Mouse (Mus musculus) heart, postnatal 0 days (tissue): ENCODE measurements around the gene Ccdc34. TPM values are rescaled to one million over a fixed set of nuclear protein-coding genes. Genes with fewer than 3 reads are reported as not detected.

Experiments
- ATAC-seq: fragments of 200-750 bp; cut with Nextera tagmentation; 2 replicates; pipeline ENCODE4 v1.8.0; 2017; ENCODE audit warnings: low read depth, moderate number of reproducible peaks, moderate library complexity; ENCODE audit not compliant: insufficient read depth
- DNase-seq: peaks from one replicate; pipeline ENCODE4 v3.0.0-alpha.2; 2016; ENCODE audit warnings: low spot score
- H3K27ac ChIP-seq: fragments of 300-500 bp; sonication (generic); 2 replicates; pipeline ENCODE4 v1.5.1; 2014; ENCODE audit warnings: low read depth, mild to moderate bottlenecking
- H3K27me3 ChIP-seq: fragments of 300-500 bp; sonication (generic); 2 replicates; pipeline ENCODE4 v1.6.1; 2014; ENCODE audit warnings: low read length, mixed read lengths; ENCODE audit not compliant: control insufficient read depth, insufficient read depth
- H3K36me3 ChIP-seq: fragments of 300-500 bp; sonication (generic); replicated peaks from 2 replicates; pipeline ENCODE4 v1.6.1; 2014; ENCODE audit warnings: low read length, mixed read lengths; ENCODE audit not compliant: control insufficient read depth, insufficient read depth
- H3K4me1 ChIP-seq: fragments of 300-500 bp; sonication (generic); 2 replicates; pipeline ENCODE4 v1.6.1; 2014; ENCODE audit warnings: antibody characterized with exemption; ENCODE audit not compliant: control insufficient read depth, insufficient read depth
- H3K4me2 ChIP-seq: fragments of 300-500 bp; sonication (generic); 2 replicates; pipeline ENCODE4 v1.6.1; 2014; ENCODE audit warnings: low read depth, mild to moderate bottlenecking, low read length, moderate library complexity
- H3K4me3 ChIP-seq: fragments of 300-500 bp; sonication (generic); 2 replicates; pipeline ENCODE4 v1.5.1; 2014; ENCODE audit warnings: low read depth, low read length
- H3K9ac ChIP-seq: fragments of 300-500 bp; sonication (generic); replicated peaks from 2 replicates; pipeline ENCODE4 v1.6.1; 2014; ENCODE audit warnings: low read depth, low read length, mixed read lengths
- H3K9me3 ChIP-seq: fragments of 300-500 bp; sonication (generic); replicated peaks from 2 replicates; pipeline ENCODE4 v1.6.1; 2016; ENCODE audit warnings: low read length; ENCODE audit not compliant: control insufficient read depth
- CTCF ChIP-seq: IDR thresholded peaks from 2 replicates; pipeline ENCODE4 v1.5.1; 2016; ENCODE audit warnings: antibody characterized with exemption, control low read depth, low read depth
- EP300 ChIP-seq: IDR thresholded peaks from 2 replicates; pipeline ENCODE4 v1.6.1; 2016; ENCODE audit warnings: antibody characterized with exemption, low read depth
- WGBS: fragments of 180-500 bp; shearing (Covaris S2); extraction: QIAGEN DNeasy Blood & Tissue Kit; methylation state at CpG from one replicate; pipeline ENCODE4 v1.1.7; 2014; 5-methylcytosine and 5-hydroxymethylcytosine counted together
- polyA plus RNA-seq: library from polyadenylated mRNA; unstranded; fragments of >200 nt; fragmentation: Nextera tagmentation; extraction: Ambion mirVana; gene quantifications from 2 replicates; pipeline ENCODE4 v1.2.1, GENCODE M21; 2015
- total RNA-seq: library from RNA; depleted of rRNA; stranded (reverse); fragments of >200 nt; gene quantifications from 2 replicates; pipeline ENCODE4 v1.2.3, GENCODE M21; 2014; ENCODE audit warnings: low replicate concordance

The Ccdc34 gene
- total and polyA plus RNA-seq, 2 experiments from 2014 or later: 6.9 to 16.5 TPM

DNA sequence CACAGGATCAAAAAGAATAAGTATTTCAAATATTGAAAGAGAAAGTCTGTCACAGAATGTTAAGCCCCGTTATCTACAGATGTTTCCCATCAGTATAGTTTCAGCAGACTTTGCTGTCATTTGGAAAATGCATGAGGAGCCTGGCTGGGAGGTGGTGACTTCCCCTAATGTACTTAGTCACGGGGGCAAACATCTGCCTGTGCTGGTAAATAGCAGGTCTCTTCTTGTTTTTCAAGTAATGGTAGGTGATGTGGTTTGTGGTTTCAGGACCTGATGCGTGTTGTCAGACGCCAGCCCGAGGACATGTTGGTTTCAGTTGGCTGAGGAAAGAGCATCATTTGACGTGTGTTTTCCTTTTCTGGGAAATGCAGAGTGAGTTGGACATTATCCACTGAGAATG lies 62.9 kb downstream of the Ccdc34 start:
- Histone ChIP-seq H3K4me1 (0 out of 2 replicates have a peak, but pooled peaks cover 6% of the 10 kb centered on the region), H3K27me3 (no peaks in the 10 kb centered on the region), H3K27ac (no peak overlapping the region), H3K36me3 (no peaks in the 10 kb centered on the region), H3K4me2 (no peak overlapping the region), H3K4me3 (no peak overlapping the region), H3K9ac (no peak overlapping the region), H3K9me3 (no peaks in the 10 kb centered on the region)
- 73% methylated on average over 6 of the region's 6 CpGs for WGBS
- ATAC-seq (no peak), DNase-seq (no peak)
- no peak for TF ChIP-seq EP300
- TF ChIP-seq CTCF: no peak

DNA sequence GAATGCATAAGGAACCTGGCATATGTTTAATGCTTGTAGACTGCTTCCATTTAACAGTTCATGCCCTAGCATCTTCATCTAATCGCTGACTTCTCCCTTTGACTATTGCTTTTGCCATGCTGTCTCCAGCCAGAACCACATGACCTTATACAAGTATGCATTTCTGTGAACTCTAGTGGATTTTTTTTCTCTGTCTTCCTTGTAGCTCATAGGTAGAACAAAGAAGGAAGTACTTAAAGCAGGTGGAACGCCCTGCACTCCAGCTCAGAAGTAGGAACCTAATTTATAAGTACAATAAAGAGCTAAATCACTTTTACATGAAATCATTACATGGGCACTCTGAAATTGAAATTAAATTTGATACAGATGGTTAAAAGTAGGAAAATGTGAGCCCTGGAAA lies 65.4 kb downstream of the Ccdc34 start:
- Histone ChIP-seq H3K27ac (no peak overlapping the region), H3K4me3 (no peak overlapping the region), H3K27me3 (no peaks in the 10 kb centered on the region), H3K9me3 (no peaks in the 10 kb centered on the region), H3K36me3 (no peaks in the 10 kb centered on the region), H3K4me1 (0 out of 2 replicates have a peak, but pooled peaks cover 6% of the 10 kb centered on the region), H3K9ac (no peak overlapping the region), H3K4me2 (no peak overlapping the region)
- WGBS: 94% methylated on average over 2 of the region's 2 CpGs
- DNase-seq (no peak), ATAC-seq (no peak)
- TF ChIP-seq EP300: no peak
- TF ChIP-seq CTCF: no peak

DNA sequence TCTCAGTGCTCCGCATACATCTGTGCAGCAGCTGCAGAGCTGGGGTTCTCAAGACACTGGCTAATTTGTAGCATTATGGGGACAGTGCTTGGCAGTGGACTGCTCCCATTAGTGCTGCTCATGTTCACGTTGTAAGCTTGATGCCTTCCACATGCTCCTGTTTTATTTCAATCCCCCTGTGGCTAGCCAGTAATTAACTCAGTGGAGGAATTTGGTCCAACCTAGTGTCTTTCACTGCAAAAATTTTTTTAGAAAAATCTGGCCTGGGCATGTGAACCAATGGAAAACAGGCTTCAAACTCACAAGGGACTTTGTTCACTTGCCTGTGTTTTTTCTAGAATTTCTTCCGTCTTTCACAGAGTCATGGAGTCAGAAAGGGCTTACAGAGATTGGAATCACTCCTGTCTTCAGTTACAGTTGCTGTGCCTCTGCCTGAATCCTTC lies 68.1 kb downstream of the Ccdc34 start:
- H3K4me3 ChIP-seq: no peak overlapping the region
- DNase-seq (no peak), ATAC-seq (peak; percentile 64)
- no peak overlapping the region for H3K9ac ChIP-seq
- H3K27me3 ChIP-seq: no peaks in the 10 kb centered on the region
- H3K27ac ChIP-seq: 0 out of 2 replicates have a peak overlapping the region, but pooled peaks have one; percentile 15
- TF ChIP-seq CTCF: no peak
- H3K9me3 ChIP-seq: no peaks in the 10 kb centered on the region
- H3K4me1 ChIP-seq: 0 out of 2 replicates have a peak, but pooled peaks cover 6% of the 10 kb centered on the region
- no peak overlapping the region for H3K4me2 ChIP-seq
- 62% methylated on average over 3 of the region's 3 CpGs for WGBS
- no peaks in the 10 kb centered on the region for H3K36me3 ChIP-seq

DNA sequence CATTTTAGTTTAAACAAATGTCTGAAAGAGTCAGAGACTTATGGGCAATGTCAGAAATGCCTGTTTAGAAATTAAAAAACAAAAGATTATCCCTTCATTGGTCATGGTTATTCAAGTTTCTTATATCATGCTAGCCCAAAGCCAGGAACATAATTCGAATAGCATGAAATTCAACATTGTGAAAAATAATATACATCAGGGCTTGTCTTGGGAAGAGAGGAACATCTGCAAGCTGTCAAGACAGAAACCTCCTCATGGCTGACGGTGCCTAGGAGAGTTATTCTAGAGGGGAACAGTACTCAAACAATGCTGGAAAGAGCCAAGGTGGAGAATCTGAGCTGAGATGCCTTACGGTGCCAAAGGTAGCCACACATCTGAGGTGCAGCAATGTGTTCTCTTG lies 96.5 kb downstream of the Ccdc34 start:
- H3K27ac ChIP-seq: no peak overlapping the region
- TF ChIP-seq CTCF (no peak), EP300 (no peak)
- no peaks in the 10 kb centered on the region for H3K36me3 ChIP-seq
- no peak overlapping the region for H3K9ac ChIP-seq
- H3K4me2 ChIP-seq: no peak overlapping the region
- ATAC-seq (no peak), DNase-seq (no peak)
- no peaks in the 10 kb centered on the region for H3K9me3 ChIP-seq
- no peaks in the 10 kb centered on the region for H3K27me3 ChIP-seq
- 75% methylated on average over 3 of the region's 3 CpGs for WGBS
- no peaks in the 10 kb centered on the region for H3K4me1 ChIP-seq
- H3K4me3 ChIP-seq: no peak overlapping the region

DNA sequence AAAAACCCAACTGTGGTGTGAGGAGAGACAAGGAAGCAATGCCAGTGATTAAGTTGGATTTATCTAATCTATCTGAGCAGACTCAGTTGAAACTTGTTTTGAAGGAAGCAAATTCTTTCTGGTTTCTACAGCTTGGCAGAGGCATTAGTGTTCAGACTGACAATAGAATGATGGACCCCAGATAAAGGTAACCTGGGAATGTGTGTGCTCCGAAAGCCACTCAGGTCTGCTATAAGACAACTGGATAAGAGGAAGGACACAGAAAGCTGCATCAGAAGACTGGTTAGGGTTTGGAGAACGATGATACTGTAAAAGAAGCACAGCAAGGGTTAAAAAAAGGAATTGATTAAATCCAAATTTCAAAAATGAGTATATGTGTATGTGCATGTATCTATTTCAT lies 111.8 kb downstream of the Ccdc34 start:
- Histone ChIP-seq H3K4me2 (no peak overlapping the region), H3K27ac (no peak overlapping the region), H3K9me3 (no peaks in the 10 kb centered on the region), H3K27me3 (no peaks in the 10 kb centered on the region), H3K9ac (no peak overlapping the region), H3K4me3 (no peak overlapping the region), H3K4me1 (no peaks in the 10 kb centered on the region), H3K36me3 (no peaks in the 10 kb centered on the region)
- ATAC-seq: no peak
- 74% methylated on average over 2 of the region's 2 CpGs for WGBS
- TF ChIP-seq CTCF: no peak
- no peak for TF ChIP-seq EP300
- no peak for DNase-seq

DNA sequence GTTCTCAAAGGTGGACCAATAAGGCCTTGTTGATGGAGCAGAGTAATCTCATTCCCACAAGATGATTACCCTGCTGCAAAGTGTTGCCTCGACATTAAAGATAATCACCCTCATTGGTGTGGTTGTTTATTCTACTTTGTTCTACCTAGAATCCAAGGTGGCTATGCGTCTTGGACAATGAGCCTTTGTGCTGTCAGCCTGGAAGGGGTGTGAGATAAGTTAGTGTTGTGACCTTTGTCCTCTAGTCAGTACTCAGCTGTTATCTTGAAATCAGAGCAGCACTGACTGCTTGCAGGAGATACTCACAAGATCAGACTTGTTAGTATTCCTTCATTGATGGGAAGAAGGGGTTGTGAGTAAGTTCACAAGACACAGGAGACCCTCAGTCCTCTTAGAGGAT lies 114.0 kb downstream of the Ccdc34 start:
- no peaks in the 10 kb centered on the region for H3K36me3 ChIP-seq
- ATAC-seq (no peak), DNase-seq (no peak)
- TF ChIP-seq EP300: no peak
- TF ChIP-seq CTCF: no peak
- no peak overlapping the region for H3K27ac ChIP-seq
- H3K4me2 ChIP-seq: no peak overlapping the region
- H3K4me1 ChIP-seq: no peaks in the 10 kb centered on the region
- H3K4me3 ChIP-seq: no peak overlapping the region
- no peak overlapping the region for H3K9ac ChIP-seq
- no peaks in the 10 kb centered on the region for H3K27me3 ChIP-seq
- no peaks in the 10 kb centered on the region for H3K9me3 ChIP-seq
- WGBS: 30% methylated on average over 2 of the region's 2 CpGs
